Mouse (Mus musculus): ENCODE data around the gene Ppp6r1.

Gene Ppp6r1

GRCm38 (mm10) chr7:4658912-4659551 lies at the start of gene Ppp6r1:
Gene Ppp6r1, minus strand, starts transcription at chr7:4659019.
- Histone ChIP-seq H3K9me3 (ENCODE audit: low read length) (no peaks in the 10 kb centered on the region), H3K4me1 (replicated peaks; ENCODE audit: low read depth, low read length) (peaks cover 79% of the 10 kb centered on the region), H3K4me3 (replicated peaks; ENCODE audit: low read length) (peak within 1 kb of the TSS; percentile 94), H3K27me3 (ENCODE audit: insufficient read depth, low read length) (no peaks in the 10 kb centered on the region), H3K36me3 (ENCODE audit: insufficient read depth, low read length) (peaks cover 54% of the 10 kb centered on the region)
- TF ChIP-seq POU5F1 (IDR thresholded peaks at IDR 0.05; ENCODE audit: borderline replicate concordance, low read length) = no peak
- TF ChIP-seq NANOG (IDR thresholded peaks at IDR 0.05; ENCODE audit: borderline replicate concordance, low read length) = no peak
- TF ChIP-seq CTCF (conservative IDR thresholded peaks at IDR 0.05; ENCODE audit: low read length) = no peak

GRCm38 (mm10) chr7:4705098-4705497 lies 46.3 kb upstream of the Ppp6r1 start:
- H3K4me1 ChIP-seq (replicated peaks; ENCODE audit: low read depth, low read length) = peaks cover 81% of the 10 kb centered on the region
- H3K4me3 ChIP-seq (replicated peaks; ENCODE audit: low read length) = peak overlapping the region; percentile 72
- no peaks in the 10 kb centered on the region for H3K27me3 ChIP-seq (ENCODE audit: insufficient read depth, low read length)
- TF ChIP-seq NANOG (IDR thresholded peaks at IDR 0.05; ENCODE audit: borderline replicate concordance, low read length) = no peak
- peak; percentile 99 for TF ChIP-seq CTCF (conservative IDR thresholded peaks at IDR 0.05; ENCODE audit: low read length)
- peaks cover 58% of the 10 kb centered on the region for H3K36me3 ChIP-seq (ENCODE audit: insufficient read depth, low read length)
- no peaks in the 10 kb centered on the region for H3K9me3 ChIP-seq (ENCODE audit: low read length)

- Histone ChIP-seq H3K4me1 (replicated peaks; ENCODE audit: low read depth, low read length) (peaks cover 97% of the 10 kb centered on the region), H3K36me3 (ENCODE audit: insufficient read depth, low read length) (peaks cover 57% of the 10 kb centered on the region), H3K27me3 (ENCODE audit: insufficient read depth, low read length) (no peaks in the 10 kb centered on the region), H3K4me3 (replicated peaks; ENCODE audit: low read length) (peak overlapping the region; percentile 50), H3K9me3 (ENCODE audit: low read length) (no peaks in the 10 kb centered on the region)
- no peak for TF ChIP-seq NANOG (IDR thresholded peaks at IDR 0.05; ENCODE audit: borderline replicate concordance, low read length)
- no peak for TF ChIP-seq CTCF (conservative IDR thresholded peaks at IDR 0.05; ENCODE audit: low read length)
- TF ChIP-seq POU5F1 (IDR thresholded peaks at IDR 0.05; ENCODE audit: borderline replicate concordance, low read length) = no peak
Measured at GRCm38 (mm10) chr7:4703195-4703594, 44.4 kb upstream of the Ppp6r1 start.

GRCm38 (mm10) chr7:4702334-4702733 lies 43.5 kb upstream of the Ppp6r1 start:
- H3K27me3 ChIP-seq (ENCODE audit: insufficient read depth, low read length) = no peaks in the 10 kb centered on the region
- H3K4me1 ChIP-seq (replicated peaks; ENCODE audit: low read depth, low read length) = peaks cover 96% of the 10 kb centered on the region
- H3K36me3 ChIP-seq (ENCODE audit: insufficient read depth, low read length) = peaks cover 56% of the 10 kb centered on the region
- peak overlapping the region; percentile 50 for H3K4me3 ChIP-seq (replicated peaks; ENCODE audit: low read length)
- H3K9me3 ChIP-seq (ENCODE audit: low read length) = no peaks in the 10 kb centered on the region
- TF ChIP-seq POU5F1 (IDR thresholded peaks at IDR 0.05; ENCODE audit: borderline replicate concordance, low read length) (no peak), NANOG (IDR thresholded peaks at IDR 0.05; ENCODE audit: borderline replicate concordance, low read length) (no peak), CTCF (conservative IDR thresholded peaks at IDR 0.05; ENCODE audit: low read length) (no peak)

GRCm38 (mm10) chr7:4693004-4693403 lies 34.2 kb upstream of the Ppp6r1 start:
- H3K36me3 ChIP-seq (ENCODE audit: insufficient read depth, low read length) = peaks cover 44% of the 10 kb centered on the region

GRCm38 (mm10) chr7:4690951-4691653 lies 32.3 kb upstream of the Ppp6r1 start:
- H3K27me3 ChIP-seq (ENCODE audit: insufficient read depth, low read length) = no peaks in the 10 kb centered on the region
- H3K4me1 ChIP-seq (replicated peaks; ENCODE audit: low read depth, low read length) = peaks cover 55% of the 10 kb centered on the region
- peaks cover 34% of the 10 kb centered on the region for H3K36me3 ChIP-seq (ENCODE audit: insufficient read depth, low read length)
- TF ChIP-seq CTCF (conservative IDR thresholded peaks at IDR 0.05; ENCODE audit: low read length) (no peak), POU5F1 (IDR thresholded peaks at IDR 0.05; ENCODE audit: borderline replicate concordance, low read length) (no peak), NANOG (IDR thresholded peaks at IDR 0.05; ENCODE audit: borderline replicate concordance, low read length) (no peak)
- H3K9me3 ChIP-seq (ENCODE audit: low read length) = no peaks in the 10 kb centered on the region
- H3K4me3 ChIP-seq (replicated peaks; ENCODE audit: low read length) = peak overlapping the region; percentile 86

More at GRCm38 (mm10) chr7:4693004-4693403, 34.2 kb upstream of the Ppp6r1 start:
- Histone ChIP-seq H3K9me3 (ENCODE audit: low read length) (no peaks in the 10 kb centered on the region), H3K27me3 (ENCODE audit: insufficient read depth, low read length) (no peaks in the 10 kb centered on the region), H3K4me1 (replicated peaks; ENCODE audit: low read depth, low read length) (peaks cover 68% of the 10 kb centered on the region), H3K4me3 (replicated peaks; ENCODE audit: low read length) (no peak overlapping the region; the same call in 1 of the 2 replicates)
- TF ChIP-seq POU5F1 (IDR thresholded peaks at IDR 0.05; ENCODE audit: borderline replicate concordance, low read length) (no peak), NANOG (IDR thresholded peaks at IDR 0.05; ENCODE audit: borderline replicate concordance, low read length) (no peak), CTCF (conservative IDR thresholded peaks at IDR 0.05; ENCODE audit: low read length) (no peak)

GRCm38 (mm10) chr7:4690387-4690786 lies 31.6 kb upstream of the Ppp6r1 start, which contains the start of gene Brsk1:
Gene Brsk1, plus strand, starts transcription at chr7:4690604.
- TF ChIP-seq POU5F1 (IDR thresholded peaks at IDR 0.05; ENCODE audit: borderline replicate concordance, low read length) (no peak), NANOG (IDR thresholded peaks at IDR 0.05; ENCODE audit: borderline replicate concordance, low read length) (no peak), CTCF (conservative IDR thresholded peaks at IDR 0.05; ENCODE audit: low read length) (no peak)
- Histone ChIP-seq H3K4me3 (replicated peaks; ENCODE audit: low read length) (peak within 1 kb of the TSS; percentile 86), H3K36me3 (ENCODE audit: insufficient read depth, low read length) (peaks cover 27% of the 10 kb centered on the region), H3K4me1 (replicated peaks; ENCODE audit: low read depth, low read length) (peaks cover 55% of the 10 kb centered on the region), H3K27me3 (ENCODE audit: insufficient read depth, low read length) (no peaks in the 10 kb centered on the region), H3K9me3 (ENCODE audit: low read length) (no peaks in the 10 kb centered on the region)

GRCm38 (mm10) chr7:4684632-4685417 lies 26.0 kb upstream of the Ppp6r1 start, which contains the start of gene Hspbp1:
Gene Hspbp1, minus strand, starts transcription at chr7:4685068.
- H3K4me1 ChIP-seq (replicated peaks; ENCODE audit: low read depth, low read length) = peaks cover 40% of the 10 kb centered on the region
- H3K27me3 ChIP-seq (ENCODE audit: insufficient read depth, low read length) = no peaks in the 10 kb centered on the region
- TF ChIP-seq CTCF (conservative IDR thresholded peaks at IDR 0.05; ENCODE audit: low read length) = no peak
- TF ChIP-seq NANOG (IDR thresholded peaks at IDR 0.05; ENCODE audit: borderline replicate concordance, low read length) = no peak
- TF ChIP-seq POU5F1 (IDR thresholded peaks at IDR 0.05; ENCODE audit: borderline replicate concordance, low read length) = no peak
- H3K36me3 ChIP-seq (ENCODE audit: insufficient read depth, low read length) = peaks cover 30% of the 10 kb centered on the region
- H3K9me3 ChIP-seq (ENCODE audit: low read length) = no peaks in the 10 kb centered on the region
- H3K4me3 ChIP-seq (replicated peaks; ENCODE audit: low read length) = peak within 1 kb of the TSS; percentile 93

Data from E14TG2a.4 (cell line).